Mouse (Mus musculus) intestine, embryonic 16.5 days (tissue): ENCODE measurements around the gene Grik2. TPM values are rescaled to one million over a fixed set of nuclear protein-coding genes. Genes with fewer than 3 reads are reported as not detected.

ENCODE experiments used
- ATAC-seq: fragments of 200-750 bp; cut with Nextera tagmentation; 2 replicates; pipeline ENCODE4 v1.8.0; 2017; ENCODE audit warnings: moderate TSS enrichment, moderate library complexity
- H3K27ac ChIP-seq: fragments of 300-500 bp; sonication (generic); 2 replicates; pipeline ENCODE4 v1.5.1; 2014; ENCODE audit warnings: mild to moderate bottlenecking, low read length
- H3K27me3 ChIP-seq: fragments of 300-500 bp; sonication (generic); replicated peaks from 2 replicates; pipeline ENCODE4 v1.6.1; 2014; ENCODE audit warnings: low read length, control low read depth, mixed read lengths; ENCODE audit not compliant: control insufficient read depth, insufficient read depth
- H3K36me3 ChIP-seq: fragments of 300-500 bp; sonication (generic); 2 replicates; pipeline ENCODE4 v1.6.1; 2014; ENCODE audit warnings: low read length, control low read depth; ENCODE audit not compliant: control insufficient read depth, insufficient read depth
- H3K4me1 ChIP-seq: fragments of 300-500 bp; sonication (generic); 2 replicates; pipeline ENCODE4 v1.6.1; 2014; ENCODE audit warnings: low read length, control low read depth, mixed read lengths; ENCODE audit not compliant: control insufficient read depth, insufficient read depth
- H3K4me2 ChIP-seq: fragments of 300-500 bp; sonication (generic); 2 replicates; pipeline ENCODE4 v1.6.1; 2014; ENCODE audit warnings: low read depth, low read length, control low read depth
- H3K4me3 ChIP-seq: fragments of 300-500 bp; sonication (generic); 2 replicates; pipeline ENCODE4 v1.5.1; 2014; ENCODE audit warnings: mild to moderate bottlenecking, low read length
- H3K9ac ChIP-seq: fragments of 300-500 bp; sonication (generic); 2 replicates; pipeline ENCODE4 v1.6.1; 2014; ENCODE audit warnings: low read depth, low read length
- H3K9me3 ChIP-seq: fragments of 300-500 bp; sonication (generic); 2 replicates; pipeline ENCODE4 v1.6.1; 2016; ENCODE audit warnings: low read length, control low read depth; ENCODE audit not compliant: control insufficient read depth
- WGBS: fragments of 180-500 bp; shearing (Covaris S2); extraction: QIAGEN DNeasy Blood & Tissue Kit; methylation state at CpG from one replicate; pipeline ENCODE4 v1.1.7; 2014; 5-methylcytosine and 5-hydroxymethylcytosine counted together
- polyA plus RNA-seq: library from polyadenylated mRNA; unstranded; fragments of >200 nt; fragmentation: Nextera tagmentation; extraction: Ambion mirVana; gene quantifications from 2 replicates; pipeline ENCODE4 v1.2.1, GENCODE M21; 2015

The Grik2 gene
- polyA plus RNA-seq, 1 experiment from 2014 or later: 2.3 TPM

DNA sequence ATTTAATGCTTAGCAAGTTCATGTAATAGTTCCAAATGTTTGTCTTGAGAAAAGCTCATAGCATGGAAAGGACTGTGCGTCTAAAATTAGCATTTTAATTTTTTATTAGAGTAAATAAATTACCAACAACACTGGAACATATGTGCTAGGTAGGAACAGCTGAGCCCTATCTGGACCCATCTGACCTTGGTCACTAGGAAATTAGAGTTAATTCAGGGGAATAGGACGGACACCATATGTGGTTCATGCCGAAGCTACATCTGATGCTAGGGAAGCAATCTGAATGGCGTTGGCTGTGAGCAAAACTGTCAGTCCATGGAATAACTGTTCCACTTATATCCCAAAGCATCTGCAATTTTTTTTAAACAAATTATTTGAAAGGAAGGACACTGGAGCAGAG is 638.9 kb downstream of the Grik2 start:
- no peaks in the 10 kb centered on the region for H3K36me3 ChIP-seq
- H3K27me3 ChIP-seq: no peaks in the 10 kb centered on the region
- no peak overlapping the region for H3K4me3 ChIP-seq
- no peaks in the 10 kb centered on the region for H3K9me3 ChIP-seq
- H3K4me2 ChIP-seq: no peak overlapping the region
- H3K9ac ChIP-seq: no peak overlapping the region
- 81% methylated on average over 4 of the region's 4 CpGs for WGBS
- no peak for ATAC-seq
- H3K4me1 ChIP-seq: no peaks in the 10 kb centered on the region
- no peak overlapping the region for H3K27ac ChIP-seq

DNA sequence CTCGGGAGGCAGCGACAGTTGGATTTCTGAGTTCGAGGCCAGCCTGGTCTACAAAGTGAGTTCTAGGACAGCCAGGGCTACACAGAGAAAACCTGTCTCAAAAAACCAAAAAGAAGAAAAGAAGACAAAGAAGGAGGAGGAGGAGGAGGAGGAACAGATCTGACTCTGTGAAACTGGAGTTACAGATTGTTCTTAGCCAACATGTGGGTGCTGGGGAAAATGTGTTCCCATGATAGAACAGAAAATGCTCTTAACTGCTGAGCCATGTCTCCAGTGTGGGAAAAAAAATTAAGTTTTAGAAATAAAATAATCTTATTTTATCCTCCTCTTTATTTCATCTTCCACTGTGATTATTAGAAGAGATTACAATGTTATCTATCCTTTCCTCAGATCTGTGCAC is 645.9 kb downstream of the Grik2 start:
- H3K4me1 ChIP-seq: no peaks in the 10 kb centered on the region
- H3K9ac ChIP-seq: no peak overlapping the region
- H3K27me3 ChIP-seq: no peaks in the 10 kb centered on the region
- 92% methylated on average over 3 of the region's 3 CpGs for WGBS
- H3K4me3 ChIP-seq: no peak overlapping the region
- H3K36me3 ChIP-seq: no peaks in the 10 kb centered on the region
- H3K4me2 ChIP-seq: no peak overlapping the region
- H3K27ac ChIP-seq: no peak overlapping the region
- ATAC-seq: no peak
- H3K9me3 ChIP-seq: no peaks in the 10 kb centered on the region

DNA sequence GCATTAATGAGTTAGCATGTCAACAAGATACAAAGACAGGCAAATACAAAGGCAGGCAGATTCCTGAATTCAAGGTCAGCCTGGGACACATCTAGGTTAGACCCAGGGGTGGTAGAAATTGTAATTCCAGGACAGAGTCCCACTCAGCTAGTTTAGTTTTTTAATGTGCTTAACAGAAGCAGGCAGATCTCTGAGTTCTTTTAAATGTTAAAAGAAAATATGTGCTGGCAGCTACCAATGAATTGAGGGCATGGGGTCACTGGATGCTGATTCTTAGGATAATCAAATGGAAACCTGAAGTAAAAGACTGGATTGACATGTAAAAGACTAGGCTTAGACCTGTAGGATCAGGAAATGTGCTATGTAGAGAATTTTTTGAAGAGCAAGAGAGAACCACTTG is 651.8 kb downstream of the Grik2 start:
- Histone ChIP-seq H3K4me1 (no peaks in the 10 kb centered on the region), H3K27ac (no peak overlapping the region), H3K4me2 (no peak overlapping the region), H3K27me3 (no peaks in the 10 kb centered on the region), H3K9ac (no peak overlapping the region), H3K9me3 (no peaks in the 10 kb centered on the region), H3K4me3 (no peak overlapping the region), H3K36me3 (no peaks in the 10 kb centered on the region)
- no peak for ATAC-seq

DNA sequence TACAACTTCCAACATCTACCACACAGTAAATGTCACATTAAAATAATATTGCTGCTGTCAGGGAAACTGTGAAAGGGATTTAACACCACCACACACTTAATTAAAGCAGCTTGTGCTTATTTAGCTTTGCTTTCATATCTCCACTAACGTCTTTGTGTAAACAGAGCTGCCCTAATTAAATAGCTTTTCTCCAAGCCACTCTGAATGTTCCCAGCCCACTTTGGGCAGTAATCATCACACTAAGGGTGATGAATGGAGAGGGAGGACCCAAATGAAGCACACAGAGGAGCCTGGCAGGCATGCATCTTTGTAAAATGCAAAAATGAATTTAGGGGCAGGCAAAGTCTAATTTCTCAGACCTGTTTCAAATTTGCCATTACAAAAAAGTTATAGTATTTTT is 657.3 kb downstream of the Grik2 start:
- Histone ChIP-seq H3K4me3 (no peak overlapping the region), H3K4me2 (no peak overlapping the region), H3K9me3 (no peaks in the 10 kb centered on the region), H3K27ac (no peak overlapping the region), H3K9ac (no peak overlapping the region), H3K27me3 (no peaks in the 10 kb centered on the region), H3K36me3 (no peaks in the 10 kb centered on the region), H3K4me1 (no peaks in the 10 kb centered on the region)
- WGBS: 0% methylated on average over 1 of the region's 1 CpGs
- ATAC-seq: no peak

DNA sequence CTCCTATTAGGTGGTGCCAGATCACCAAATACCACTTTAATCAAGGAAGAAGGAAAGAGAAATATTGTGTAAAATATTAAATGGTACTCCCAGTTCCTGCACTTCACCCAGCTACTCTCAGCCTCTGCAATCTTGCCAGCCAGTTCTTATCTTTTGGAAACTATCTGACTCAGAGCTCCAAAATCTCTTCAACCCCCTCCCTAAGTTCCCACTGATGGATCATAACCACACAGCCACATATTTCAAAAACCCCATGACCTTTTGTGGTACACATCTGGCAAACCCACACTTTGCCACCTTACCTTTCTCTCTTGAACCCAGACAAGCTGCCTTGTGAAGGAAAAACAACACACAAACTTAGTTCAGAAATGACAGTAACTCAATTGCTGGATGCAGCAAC is 738.2 kb downstream of the Grik2 start:
- H3K4me1 ChIP-seq: no peaks in the 10 kb centered on the region
- no peaks in the 10 kb centered on the region for H3K9me3 ChIP-seq
- H3K4me3 ChIP-seq: no peak overlapping the region
- H3K9ac ChIP-seq: no peak overlapping the region
- ATAC-seq: no peak
- no peaks in the 10 kb centered on the region for H3K27me3 ChIP-seq
- H3K27ac ChIP-seq: no peak overlapping the region
- no peak overlapping the region for H3K4me2 ChIP-seq
- H3K36me3 ChIP-seq: no peaks in the 10 kb centered on the region

DNA sequence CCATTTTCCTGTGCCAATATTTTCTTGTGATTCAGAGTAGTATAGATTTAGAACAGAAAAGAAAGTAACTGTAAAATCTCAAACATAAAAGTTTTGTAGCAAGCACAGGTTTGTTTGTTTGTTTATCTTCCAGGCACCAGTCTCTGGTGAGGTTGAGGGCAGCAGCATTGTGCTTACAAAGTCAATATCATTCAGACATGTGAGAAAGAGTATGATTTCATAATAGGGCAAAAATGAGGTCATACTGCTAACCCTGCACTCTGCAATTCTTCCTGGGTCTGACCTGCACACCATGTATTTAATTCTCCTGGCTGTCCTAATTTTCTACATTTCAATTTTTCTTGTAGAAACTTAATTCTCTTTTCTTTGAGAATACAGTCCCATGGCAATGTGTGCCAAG is 739.2 kb downstream of the Grik2 start:
- no peaks in the 10 kb centered on the region for H3K4me1 ChIP-seq
- no peak overlapping the region for H3K27ac ChIP-seq
- H3K27me3 ChIP-seq: no peaks in the 10 kb centered on the region
- H3K9me3 ChIP-seq: no peaks in the 10 kb centered on the region
- no peak overlapping the region for H3K4me3 ChIP-seq
- H3K36me3 ChIP-seq: no peaks in the 10 kb centered on the region
- no peak for ATAC-seq
- no peak overlapping the region for H3K4me2 ChIP-seq
- no peak overlapping the region for H3K9ac ChIP-seq
